Mouse (Mus musculus): ENCODE measurements around the gene Gm6904.

GRCm38 (mm10) chr14:59232003-59232402 lies 28.0 kb downstream of the Gm6904 start:
- TF ChIP-seq POLR2A (IDR thresholded peaks at IDR 0.05; ENCODE audit: borderline replicate concordance, extremely low read depth, low read depth, low read length), result no peak
- peak; percentile 51 for TF ChIP-seq CTCF (IDR thresholded peaks at IDR 0.05; ENCODE audit: insufficient read depth, low read length)
